Mouse (Mus musculus): ENCODE data around the gene Bicra.

- no peak for TF ChIP-seq POLR2A (IDR thresholded peaks at IDR 0.05; ENCODE audit: insufficient read depth, low read depth, low read length)
- TF ChIP-seq EP300 (IDR thresholded peaks at IDR 0.05; ENCODE audit: insufficient read depth, low read depth, low read length): no peak
Measured at GRCm38 (mm10) chr7:16001691-16002090, 46.0 kb downstream of the Bicra start.
